9 mouse cellular contexts compared by ENCODE assay signal in genomic region chr8:106619549-106620245, GRCm38 (mm10). TPM values are rescaled to one million over a fixed set of nuclear protein-coding genes. Genes with fewer than 3 reads are reported as not detected.
DNase-seq lines count a peak whose midpoint lies in the region; ATAC-seq and TF ChIP-seq lines count a peak whose summit lies in the region.
"Had no signal": no experiment of that assay in that cellular context is flagged by ENCODE, and none has a peak within 500 bp of the region (broad histone marks: within the 10 kb centered on the region; RNA-seq: fewer than 3 reads in every experiment).

No protein-coding gene starts in this region.

- H3K4me2 ChIP-seq in lung, embryonic 15.5 days, result peak overlapping the region; percentile 15
- H3K4me2 ChIP-seq: hindbrain, embryonic 15.5 days had no signal

- peak overlapping the region; percentile 69 for H3K27ac ChIP-seq in kidney, adult 2 months (ENCODE audit: insufficient read depth, low read depth, low read length)
- peak overlapping the region; percentile 82 for H3K27ac ChIP-seq in lung, embryonic 15.5 days
- H3K27ac ChIP-seq: hindbrain, embryonic 15.5 days had no signal

- TF ChIP-seq POLR2A in kidney, adult 2 months (IDR thresholded peaks at IDR 0.05; ENCODE audit: low read depth, low read length), result no peak

- H3K27me3 ChIP-seq in kidney, adult 2 months (replicated peaks; ENCODE audit: control insufficient read depth, insufficient read depth, low read length), result no peaks in the 10 kb centered on the region
- H3K27me3 ChIP-seq in lung, embryonic 15.5 days, result no peaks in the 10 kb centered on the region
- H3K27me3 ChIP-seq: hindbrain, embryonic 15.5 days had no signal

- TF ChIP-seq CTCF in kidney, adult 2 months (conservative IDR thresholded peaks at IDR 0.05; ENCODE audit: insufficient read depth, insufficient read length, low read depth, low read length), result no peak

- H3K9ac ChIP-seq in lung, embryonic 15.5 days, result no peak overlapping the region
- H3K9ac ChIP-seq: hindbrain, embryonic 15.5 days had no signal

- intact Hi-C loops in gastrocnemius, postnatal 14 days (cut with DNase I; ENCODE audit: low total_unique reads), result no loop called here

- peak; percentile 14 for DNase-seq in cerebellum, adult 11-12 months
- no peak for DNase-seq in cerebellum, postnatal 36 days
- peak; percentile 96 for DNase-seq in Muller cell, postnatal 12 days (ENCODE audit: inconsistent ontology term)
- DNase-seq in gastrocnemius, postnatal 14 days, result peak; percentile 53
- DNase-seq in kidney, adult 2 months, result peak; percentile 86
- no peak for DNase-seq in right cerebral cortex, postnatal 14 days

- H3K36me3 ChIP-seq in kidney, adult 2 months (ENCODE audit: control insufficient read depth, insufficient read depth, low read length), result no peaks in the 10 kb centered on the region
- H3K36me3 ChIP-seq in lung, embryonic 15.5 days, result no peaks in the 10 kb centered on the region
- H3K36me3 ChIP-seq: hindbrain, embryonic 15.5 days had no signal

- no peaks in the 10 kb centered on the region for H3K9me3 ChIP-seq in lung, embryonic 15.5 days
- H3K9me3 ChIP-seq: hindbrain, embryonic 15.5 days had no signal

- H3K4me1 ChIP-seq in kidney, adult 2 months (ENCODE audit: control insufficient read depth, insufficient read depth, low read length), result peaks cover 43% of the 10 kb centered on the region
- peaks cover 43% of the 10 kb centered on the region for H3K4me1 ChIP-seq in lung, embryonic 15.5 days

- peak; percentile 69 for ATAC-seq in lung, embryonic 15.5 days (ENCODE audit: borderline replicate concordance, extremely low read depth, low FRiP score, low TSS enrichment)
- ATAC-seq in megakaryocyte progenitor cell, adult 5-6 weeks (replicated peaks; ENCODE audit: poor library complexity), result no peak

- 45% methylated on average over 9 of the region's 9 CpGs for WGBS in kidney, adult 2 months
- WGBS in lung, embryonic 15.5 days, result 33% methylated on average over 9 of the region's 9 CpGs

- no peak overlapping the region for H3K4me3 ChIP-seq in kidney, adult 2 months (ENCODE audit: insufficient read depth, low read depth, low read length)
- H3K4me3 ChIP-seq in lung, embryonic 15.5 days, result no peak overlapping the region
- H3K4me3 ChIP-seq: hindbrain, embryonic 15.5 days had no signal

RNA-seq across cellular contexts. Expression of gene Cdh1, which starts 16.5 kb away (rescaled TPM):
- total RNA-seq in gastrocnemius, postnatal 14 days (2021), result 1 to 10 TPM in 1 of 2 experiments, under 1 TPM in 1; 0.55 to 1.4 TPM
- 68.7 and 81.7 TPM in 2 replicates for polyA plus RNA-seq in kidney, adult 2 months (2012; rRNA removed)
- polyA plus RNA-seq in lung, embryonic 15.5 days (2015; fragmentation: Nextera tagmentation; extraction: Ambion mirVana), result 106 and 117 TPM in 2 replicates
- 0.42 and 1.2 TPM in 2 replicates for total RNA-seq in megakaryocyte progenitor cell, adult 5-6 weeks (2015)
- total RNA-seq in megakaryocyte progenitor cell, adult 5-6 weeks (2017), result 0.62 and 1.3 TPM in 2 replicates

RNA-seq across cellular contexts. Expression of gene Gm10073, which starts 46.4 kb away (rescaled TPM):
- 100 to 1,000 TPM; 107 to 123 TPM for total RNA-seq in gastrocnemius, postnatal 14 days (2021)
- polyA plus RNA-seq in kidney, adult 2 months (2012; rRNA removed), result 34.0 and 102 TPM in 2 replicates
- polyA plus RNA-seq in lung, embryonic 15.5 days (2015; fragmentation: Nextera tagmentation; extraction: Ambion mirVana), result 8.3 and 9.0 TPM in 2 replicates
- total RNA-seq in megakaryocyte progenitor cell, adult 5-6 weeks (2015), result 111 and 130 TPM in 2 replicates
- 8.4 and 9.5 TPM in 2 replicates for total RNA-seq in megakaryocyte progenitor cell, adult 5-6 weeks (2017)

Comparison
In these comparisons a context has a peak if more than half of its experiments do, and no peak if none do; other contexts are left out.
1. DNase-seq: peak in cerebellum, adult 11-12 months (single experiment), Muller cell, postnatal 12 days (single experiment), gastrocnemius, postnatal 14 days (single experiment) and kidney, adult 2 months (single experiment); none in cerebellum, postnatal 36 days (0 of 2) and right cerebral cortex, postnatal 14 days (single experiment).